Mouse (Mus musculus): Measurements from ENCODE around the gene Zfp668.

GRCm38 (mm10) chr7:127866434-127866833 lies 10.2 kb downstream of the Zfp668 start:
- no peak for TF ChIP-seq EP300 (optimal IDR thresholded peaks at IDR 0.05)
- no peak for TF ChIP-seq CTCF (IDR thresholded peaks at IDR 0.05; ENCODE audit: low read depth)

Measured in stomach, postnatal 0 days (tissue).